Mouse (Mus musculus) bone marrow, adult 2 months (tissue): ENCODE results near the gene Ubtf.
"Not testable (repeated sequence)": the region's sequence is repeated elsewhere in the genome, so short reads cannot be mapped to it uniquely, and the experiment has no call there.

ENCODE experiments used
- CTCF ChIP-seq: fragments of 200-500 bp; IDR thresholded peaks from 2 replicates; pipeline ENCODE4 v1.5.1; 2011; ENCODE audit warnings: low read length, control low read depth; ENCODE audit not compliant: control insufficient read depth, insufficient read depth
- POLR2A ChIP-seq: fragments of 200-500 bp; IDR thresholded peaks from 2 replicates; pipeline ENCODE4 v1.6.1; 2011; ENCODE audit warnings: low read depth, mild to moderate bottlenecking, control low read depth, low read length, borderline replicate concordance; ENCODE audit not compliant: control insufficient read depth

DNA sequence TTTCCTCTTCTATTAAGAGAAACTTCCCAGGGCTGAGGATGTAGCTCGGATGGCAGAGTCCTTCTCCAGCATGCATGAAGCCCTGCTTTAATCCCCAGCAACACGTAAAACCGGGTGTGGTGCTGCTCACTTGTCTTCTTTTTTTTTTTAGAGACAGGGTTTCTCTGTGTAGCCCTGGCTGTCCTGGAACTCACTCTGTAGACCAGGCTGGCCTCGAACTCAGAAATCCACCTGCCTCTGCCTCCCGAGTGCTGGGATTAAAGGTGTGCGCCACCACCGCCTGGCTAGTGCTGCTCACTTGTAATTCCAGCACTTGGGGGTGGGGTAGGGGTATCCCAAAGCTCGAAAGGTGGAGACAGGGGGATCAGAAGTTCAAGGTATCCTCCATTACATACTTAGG is 46.6 kb upstream of the Ubtf start, which contains the start of gene Slc4a1:
- not testable (repeated sequence) for TF ChIP-seq CTCF, POLR2A
